Mouse (Mus musculus): ENCODE measurements around the gene Duox1. TPM values are rescaled to one million over a fixed set of nuclear protein-coding genes. Genes with fewer than 3 reads are reported as not detected.
"Not testable (repeated sequence)": the region's sequence is repeated elsewhere in the genome, so short reads cannot be mapped to it uniquely, and the experiment has no call there.

Gene Duox1
- total RNA-seq, 2 experiments from 2014 or later = 0.06 TPM; not detected in 1

DNA sequence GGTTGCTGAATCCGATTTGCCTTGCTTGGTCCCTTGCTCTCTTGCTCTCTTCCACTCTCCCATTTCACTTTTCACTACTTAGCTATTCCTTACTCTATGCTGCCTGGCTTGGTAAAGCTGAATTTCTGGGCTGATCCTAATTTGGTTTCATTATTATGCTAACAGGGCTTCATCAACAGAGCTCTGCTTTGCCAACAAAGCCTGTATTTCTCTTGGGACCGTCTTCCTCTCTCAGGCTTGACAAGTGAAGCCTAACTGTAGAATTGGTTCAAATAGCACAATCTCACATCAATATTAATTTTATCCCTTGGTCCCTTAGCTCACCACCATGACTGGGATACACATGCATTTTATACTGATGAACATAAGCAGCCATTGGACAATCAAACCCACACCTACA lies 3.9 kb upstream of the Duox1 start:
- DNase-seq (ENCODE audit: low spot score in 2 of 2) = no peak

- DNase-seq (ENCODE audit: low spot score in 2 of 2) = peak; percentile 22 to 25
These were observed 2.6 kb upstream of the Duox1 start for GRCm38 (mm10) chr2:122312722-122313417.

GRCm38 (mm10) chr2:122313536-122313935 lies 1.9 kb upstream of the Duox1 start, which contains the start of gene Duoxa1:
TSS of gene Duoxa1 (minus strand) at chr2:122313730.
- DNase-seq (ENCODE audit: low spot score in 2 of 2) = no peak

DNA sequence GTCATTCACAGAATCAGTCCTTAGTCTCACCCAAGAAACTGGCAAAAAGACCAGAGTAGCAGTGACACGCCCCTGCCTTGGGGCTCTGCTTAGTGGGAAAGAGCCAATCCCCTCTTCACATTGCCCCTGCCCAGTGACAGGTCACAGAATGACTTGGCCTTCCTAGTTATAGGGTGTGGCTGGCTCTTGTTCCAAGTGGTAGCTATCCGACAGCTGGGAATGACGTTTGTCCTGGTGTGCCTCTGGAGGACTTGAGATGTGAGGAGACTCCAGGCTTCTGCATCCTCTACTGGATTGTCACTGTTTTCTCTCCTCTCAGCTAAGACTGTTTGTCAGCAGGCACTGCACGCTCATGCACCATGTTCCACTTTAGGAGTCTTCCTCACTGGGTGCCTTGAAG lies 1.9 kb downstream of the Duox1 start:
- DNase-seq (ENCODE audit: low spot score in 2 of 2) = no peak

- DNase-seq (ENCODE audit: low spot score in 2 of 2) = no peak
These were observed 8.5 kb downstream of the Duox1 start for GRCm38 (mm10) chr2:122323960-122324359.

GRCm38 (mm10) chr2:122324586-122324985 lies 9.1 kb downstream of the Duox1 start:
- no peak for DNase-seq (ENCODE audit: low spot score in 2 of 2)

DNA sequence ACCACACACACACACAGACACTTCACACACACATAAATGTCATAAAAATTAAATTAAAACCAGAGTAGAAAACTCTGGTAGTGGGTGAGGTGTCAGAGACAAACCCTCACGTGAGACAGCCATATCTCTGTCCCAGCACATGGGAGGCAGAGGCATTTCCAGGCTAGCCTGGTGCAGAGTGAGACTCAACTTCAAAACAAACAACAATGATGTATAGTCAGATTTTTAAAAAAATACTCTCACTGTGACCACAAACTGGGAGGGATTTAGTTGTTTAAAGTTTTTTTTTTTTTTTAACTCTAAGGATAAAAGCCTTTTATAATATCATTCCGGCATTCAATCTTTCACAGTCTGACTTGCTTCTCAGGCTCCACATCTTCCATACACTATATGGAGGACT lies 9.9 kb downstream of the Duox1 start:
- no peak for DNase-seq (ENCODE audit: low spot score in 2 of 2)

GRCm38 (mm10) chr2:122327986-122328385 lies 12.5 kb downstream of the Duox1 start:
- no peak for DNase-seq (ENCODE audit: low spot score in 2 of 2)

DNA sequence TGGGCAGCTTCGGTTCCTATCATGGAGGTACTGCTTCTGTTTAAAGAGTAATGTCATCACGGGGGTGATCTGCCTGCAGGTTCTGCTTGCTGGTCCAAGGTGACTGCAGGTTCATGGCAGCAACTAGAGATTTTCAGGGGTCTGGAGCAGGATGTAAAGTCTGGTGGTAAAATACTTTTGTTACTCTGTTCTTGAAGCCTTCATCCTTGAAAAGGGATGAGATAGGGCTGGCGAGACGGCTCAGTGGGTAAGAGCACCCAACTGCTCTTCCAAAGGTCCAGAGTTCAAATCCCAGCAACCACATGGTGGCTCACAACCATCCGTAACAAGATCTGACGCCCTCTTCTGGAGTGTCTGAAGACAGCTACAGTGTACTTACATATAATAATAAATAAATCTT lies 14.8 kb downstream of the Duox1 start:
- DNase-seq (ENCODE audit: low spot score in 2 of 2) = not testable (repeated sequence)

DNA sequence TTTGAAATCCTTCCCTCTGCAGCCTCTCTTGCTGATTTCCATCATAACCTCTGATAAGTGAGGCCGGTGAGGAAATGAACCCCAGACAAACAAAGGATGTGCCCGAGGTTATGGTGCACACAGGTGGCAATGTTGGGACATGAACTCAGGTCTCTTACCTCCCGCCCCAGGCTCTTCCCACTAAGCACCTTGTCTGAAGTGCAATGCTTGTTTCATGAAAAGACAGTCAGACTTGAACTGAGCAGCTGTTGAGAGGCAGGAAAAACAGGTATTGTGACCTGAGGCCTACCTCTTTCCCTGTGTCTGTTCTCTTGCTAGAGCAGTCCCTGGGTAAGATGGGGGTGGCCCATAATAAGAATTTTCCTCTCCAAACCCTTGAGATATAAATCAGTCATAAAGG lies 16.8 kb downstream of the Duox1 start:
- DNase-seq (ENCODE audit: low spot score in 2 of 2) = no peak

GRCm38 (mm10) chr2:122334170-122334569 lies 18.7 kb downstream of the Duox1 start:
- DNase-seq (ENCODE audit: low spot score in 2 of 2) = no peak

- no peak for DNase-seq (ENCODE audit: low spot score in 2 of 2)
These were observed 21.8 kb downstream of the Duox1 start for GRCm38 (mm10) chr2:122337291-122337690.

- no peak for DNase-seq (ENCODE audit: low spot score in 2 of 2)
These were observed 29.8 kb downstream of the Duox1 start for GRCm38 (mm10) chr2:122345106-122345893.

GRCm38 (mm10) chr2:122346164-122346563 lies 30.7 kb downstream of the Duox1 start:
- not testable (repeated sequence) for DNase-seq (ENCODE audit: low spot score in 2 of 2)

- DNase-seq (ENCODE audit: low spot score in 2 of 2) = no peak
These were observed 31.8 kb downstream of the Duox1 start for GRCm38 (mm10) chr2:122347257-122347656.

DNA sequence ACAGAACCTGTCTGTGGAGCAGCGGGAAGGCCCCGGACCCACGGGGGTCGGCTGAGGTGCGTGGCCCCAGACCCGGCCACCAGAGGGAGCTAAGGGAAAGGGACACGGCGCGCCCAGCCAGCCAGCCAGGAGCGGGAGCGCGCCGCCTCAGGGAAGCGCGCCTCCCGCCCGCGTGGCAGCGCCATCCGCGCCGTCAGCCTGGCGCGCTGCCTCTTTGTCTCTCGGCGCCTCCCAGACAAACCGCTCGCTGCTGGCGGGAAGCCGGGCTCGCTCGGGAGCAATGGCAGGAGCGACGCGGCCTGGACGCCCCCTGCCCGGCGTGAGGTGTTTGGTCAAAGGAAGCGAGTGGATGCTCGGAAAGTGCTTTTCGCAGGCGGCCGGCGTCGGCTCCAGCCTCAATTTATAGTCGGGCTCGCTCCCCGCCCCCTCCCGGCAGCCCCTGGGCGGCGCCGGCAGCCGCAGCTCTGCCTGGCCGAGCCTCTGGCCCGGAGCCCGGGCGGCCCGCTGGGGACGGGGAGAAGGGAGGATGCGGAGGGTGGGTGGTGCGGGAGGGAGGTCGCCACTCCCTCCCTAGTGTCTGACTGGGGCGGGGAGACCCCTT lies 33.2 kb downstream of the Duox1 start:
- peak; percentile 70 to 76 for DNase-seq (ENCODE audit: low spot score in 2 of 2)

DNA sequence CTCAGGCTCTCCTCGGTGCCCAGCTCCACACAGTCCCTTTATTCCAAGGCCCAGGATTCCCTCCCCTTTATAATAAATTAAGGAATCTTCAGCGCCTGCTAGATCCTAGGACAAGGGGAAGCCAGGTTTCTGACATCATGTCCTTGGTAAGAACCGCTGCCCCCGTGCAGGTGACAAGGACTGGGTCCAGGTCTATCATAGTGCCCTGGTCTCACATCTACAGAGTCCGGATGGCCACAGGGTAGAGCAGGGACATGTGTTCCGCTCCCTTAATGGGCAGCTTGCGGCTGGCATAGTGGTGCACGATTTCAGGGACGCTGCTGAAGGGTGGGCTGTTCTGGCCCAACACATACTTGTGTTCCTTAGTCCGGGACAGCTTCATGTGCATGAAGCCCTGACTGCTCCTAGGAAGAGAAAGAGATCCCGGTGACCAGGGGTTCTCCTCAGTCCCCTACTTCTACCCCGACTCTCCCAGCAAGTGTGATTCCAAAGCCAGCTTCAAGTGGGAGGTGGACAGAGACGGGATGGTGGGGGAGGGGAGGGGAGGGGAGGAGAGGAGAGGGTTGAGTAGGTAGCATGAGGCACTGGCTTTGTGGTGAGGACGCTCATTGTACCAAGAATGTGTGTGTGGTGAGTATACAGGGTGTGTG lies 33.8 kb downstream of the Duox1 start:
- no peak for DNase-seq (ENCODE audit: low spot score in 2 of 2)

- DNase-seq (ENCODE audit: low spot score in 2 of 2) = no peak
These were observed 35.9 kb downstream of the Duox1 start for GRCm38 (mm10) chr2:122351156-122351930.

- DNase-seq (ENCODE audit: low spot score in 2 of 2) = no peak
These were observed 36.5 kb downstream of the Duox1 start for GRCm38 (mm10) chr2:122351931-122352329.

GRCm38 (mm10) chr2:122352992-122353391 lies 37.5 kb downstream of the Duox1 start:
- DNase-seq (ENCODE audit: low spot score in 2 of 2) = no peak

DNA sequence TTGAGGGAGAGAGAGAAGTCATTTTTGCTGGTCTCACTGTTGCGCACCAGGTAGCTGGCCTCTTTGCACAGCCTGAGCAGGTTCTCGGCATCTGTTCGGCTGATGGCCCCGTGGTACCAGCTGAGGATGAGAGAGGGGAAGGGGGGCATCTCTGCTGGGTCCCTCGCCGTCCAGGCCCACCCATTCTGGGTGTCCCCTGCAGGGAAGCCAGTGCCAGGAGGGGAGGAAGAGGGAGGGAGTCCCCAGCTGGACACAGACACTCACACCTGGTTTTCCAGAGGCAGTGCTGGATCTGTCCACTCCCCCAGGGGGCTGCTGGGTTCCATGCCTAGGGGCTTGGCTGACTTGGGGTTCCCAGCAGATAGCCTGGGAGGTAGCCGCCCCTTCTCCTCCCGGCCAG lies 38.3 kb downstream of the Duox1 start:
- no peak for DNase-seq (ENCODE audit: low spot score in 2 of 2)

Data from adrenal gland, postnatal 4 days (tissue).